Mouse (Mus musculus) midbrain, embryonic 13.5 days (tissue): Measurements from ENCODE around the gene Gm2310. TPM values are rescaled to one million over a fixed set of nuclear protein-coding genes. Genes with fewer than 3 reads are reported as not detected.

Source experiments
- ATAC-seq: fragments of 200-750 bp; cut with Nextera tagmentation; 2 replicates; pipeline ENCODE4 v1.8.0; 2017; ENCODE audit warnings: mild to moderate bottlenecking, moderate TSS enrichment, moderate library complexity
- H3K27ac ChIP-seq: fragments of 300-500 bp; sonication (generic); 2 replicates; pipeline ENCODE4 v1.5.1; 2015; ENCODE audit warnings: inconsistent platforms, mild to moderate bottlenecking, moderate library complexity
- H3K27me3 ChIP-seq: fragments of 300-500 bp; sonication (generic); 2 replicates; pipeline ENCODE4 v1.6.1; 2015; ENCODE audit warnings: mild to moderate bottlenecking, inconsistent platforms
- H3K36me3 ChIP-seq: fragments of 300-500 bp; sonication (generic); 2 replicates; pipeline ENCODE4 v1.6.1; 2015; ENCODE audit warnings: mild to moderate bottlenecking, inconsistent platforms
- H3K4me1 ChIP-seq: fragments of 300-500 bp; sonication (generic); replicated peaks from 2 replicates; pipeline ENCODE4 v1.6.1; 2015; ENCODE audit warnings: inconsistent platforms
- H3K4me2 ChIP-seq: fragments of 300-500 bp; sonication (generic); replicated peaks from 2 replicates; pipeline ENCODE4 v1.6.1; 2015; ENCODE audit warnings: moderate library complexity, mild to moderate bottlenecking, inconsistent platforms
- H3K4me3 ChIP-seq: fragments of 300-500 bp; sonication (generic); replicated peaks from 2 replicates; pipeline ENCODE4 v1.5.1; 2015; ENCODE audit warnings: mild to moderate bottlenecking, inconsistent platforms
- H3K9ac ChIP-seq: fragments of 300-500 bp; sonication (generic); replicated peaks from 2 replicates; pipeline ENCODE4 v1.6.1; 2015; ENCODE audit warnings: mild to moderate bottlenecking, inconsistent platforms
- H3K9me3 ChIP-seq: fragments of 300-500 bp; sonication (generic); 2 replicates; pipeline ENCODE4 v1.6.1; 2016; ENCODE audit warnings: mild to moderate bottlenecking, inconsistent platforms
- WGBS: fragments of 180-500 bp; shearing (Covaris S2); methylation state at CpG from one replicate; pipeline ENCODE4 v1.1.7; 2015; 5-methylcytosine and 5-hydroxymethylcytosine counted together
- polyA plus RNA-seq: library from polyadenylated mRNA; unstranded; fragments of >200 nt; fragmentation: Nextera tagmentation; extraction: Ambion mirVana; gene quantifications from 2 replicates; pipeline ENCODE4 v1.2.1, GENCODE M21; 2015

The Gm2310 gene
- polyA plus RNA-seq, 1 experiment from 2014 or later: not detected

- Histone ChIP-seq H3K27me3 (no peaks in the 10 kb centered on the region), H3K4me3 (no peak overlapping the region), H3K4me1 (no peaks in the 10 kb centered on the region), H3K9ac (no peak overlapping the region), H3K27ac (no peak overlapping the region), H3K9me3 (no peaks in the 10 kb centered on the region), H3K4me2 (no peak overlapping the region), H3K36me3 (no peaks in the 10 kb centered on the region)
- no peak for ATAC-seq
- WGBS: 58% methylated on average over 4 of the region's 4 CpGs
These were observed 50.7 kb downstream of the Gm2310 start for GRCm38 (mm10) chr15:8469006-8469575.

Other genes with a start within 250 kb of the Gm2310 start
- gene Nipbl, start 75.5 kb downstream of the Gm2310 start, polyA plus RNA-seq: 20.5 TPM in 2 replicates
- 76.4 and 85.4 TPM in 2 replicates for gene Slc1a3, start 190.8 kb upstream of the Gm2310 start, polyA plus RNA-seq